Mouse (Mus musculus) kidney, postnatal 25 days (tissue): ENCODE measurements around the gene Ttbk2.
A peak's percentile ranks its signal among the peaks of the same experiment; 100 is the strongest.

Experiments
- DNase-seq, 2 experiments: peaks; one replicate each; pipeline ENCODE4 v3.0.0; 2021; ENCODE audit warnings: mixed read lengths in 2 of 2

Gene Ttbk2

GRCm38 (mm10) chr2:120850424-120851082, at the start of gene Ttbk2:
TSS of gene Ttbk2 (minus strand) at chr2:120850604.
- DNase-seq: peak; percentile 98

- DNase-seq: no peak
Observed at GRCm38 (mm10) chr2:120896361-120896760, 46.0 kb upstream of the Ttbk2 start.

- DNase-seq: no peak
Observed at GRCm38 (mm10) chr2:120887601-120888000, 37.2 kb upstream of the Ttbk2 start.

GRCm38 (mm10) chr2:120873192-120873591, 22.8 kb upstream of the Ttbk2 start:
- no peak for DNase-seq

GRCm38 (mm10) chr2:120871447-120872336, 21.3 kb upstream of the Ttbk2 start:
- peak; percentile 48 to 49 for DNase-seq

GRCm38 (mm10) chr2:120867336-120867735, 16.9 kb upstream of the Ttbk2 start:
- DNase-seq: no peak

- peak; percentile 49 to 52 for DNase-seq
Observed at GRCm38 (mm10) chr2:120866561-120866960, 16.2 kb upstream of the Ttbk2 start.

- DNase-seq: no peak
Observed at GRCm38 (mm10) chr2:120863389-120863788, 13.0 kb upstream of the Ttbk2 start.

- no peak for DNase-seq
Observed at GRCm38 (mm10) chr2:120860699-120861098, 10.3 kb upstream of the Ttbk2 start.

GRCm38 (mm10) chr2:120858131-120858530, 7.7 kb upstream of the Ttbk2 start:
- peak; percentile 22 to 43 for DNase-seq

GRCm38 (mm10) chr2:120853151-120853550, 2.7 kb upstream of the Ttbk2 start:
- DNase-seq: peak; percentile 42 to 55

GRCm38 (mm10) chr2:120852626-120853025, 2.2 kb upstream of the Ttbk2 start:
- DNase-seq: no peak

GRCm38 (mm10) chr2:120849449-120850423, 668 bp downstream of the Ttbk2 start, which contains the start of gene Cdan1:
TSS of gene Cdan1 (minus strand) at chr2:120850128.
- DNase-seq: peak; percentile 59 to 68

- no peak for DNase-seq
Observed at GRCm38 (mm10) chr2:120845280-120845679, 5.1 kb downstream of the Ttbk2 start.

GRCm38 (mm10) chr2:120843990-120844389, 6.4 kb downstream of the Ttbk2 start:
- DNase-seq: no peak

GRCm38 (mm10) chr2:120841211-120841610, 9.2 kb downstream of the Ttbk2 start:
- no peak for DNase-seq

GRCm38 (mm10) chr2:120835167-120835566, 15.2 kb downstream of the Ttbk2 start:
- no peak for DNase-seq

GRCm38 (mm10) chr2:120826936-120827638, 23.3 kb downstream of the Ttbk2 start:
- no peak for DNase-seq

GRCm38 (mm10) chr2:120770265-120770935, 80.0 kb downstream of the Ttbk2 start:
- no peak for DNase-seq

GRCm38 (mm10) chr2:120761922-120762321, 88.5 kb downstream of the Ttbk2 start:
- DNase-seq: no peak

GRCm38 (mm10) chr2:120748041-120748440, 102.4 kb downstream of the Ttbk2 start:
- no peak for DNase-seq
